Mouse (Mus musculus) G1E (cell line): ENCODE results near the gene Irgq.

ENCODE experiments used
- CTCF ChIP-seq: IDR thresholded peaks from 2 replicates; pipeline ENCODE4 v1.5.1; 2012; ENCODE audit warnings: low read depth, low read length, inconsistent platforms, mixed read lengths
- GATA1 ChIP-seq: IDR thresholded peaks from 2 replicates; pipeline ENCODE4 v1.6.1; 2012; ENCODE audit warnings: borderline replicate concordance, low read length, inconsistent platforms, mixed read lengths
- GATA2 ChIP-seq: IDR thresholded peaks from 2 replicates; pipeline ENCODE4 v1.6.1; 2012; ENCODE audit warnings: low read depth, low read length, inconsistent platforms, borderline replicate concordance
- POLR2AphosphoS5 ChIP-seq: IDR thresholded peaks from 2 replicates; pipeline ENCODE4 v1.6.1; 2012; ENCODE audit warnings: low read depth, low read length, inconsistent platforms; ENCODE audit not compliant: insufficient replicate concordance
- TAL1 ChIP-seq: conservative IDR thresholded peaks from 2 replicates; pipeline ENCODE4 v1.6.1; 2012; ENCODE audit warnings: low read depth, low read length, inconsistent platforms, mixed read lengths

DNA sequence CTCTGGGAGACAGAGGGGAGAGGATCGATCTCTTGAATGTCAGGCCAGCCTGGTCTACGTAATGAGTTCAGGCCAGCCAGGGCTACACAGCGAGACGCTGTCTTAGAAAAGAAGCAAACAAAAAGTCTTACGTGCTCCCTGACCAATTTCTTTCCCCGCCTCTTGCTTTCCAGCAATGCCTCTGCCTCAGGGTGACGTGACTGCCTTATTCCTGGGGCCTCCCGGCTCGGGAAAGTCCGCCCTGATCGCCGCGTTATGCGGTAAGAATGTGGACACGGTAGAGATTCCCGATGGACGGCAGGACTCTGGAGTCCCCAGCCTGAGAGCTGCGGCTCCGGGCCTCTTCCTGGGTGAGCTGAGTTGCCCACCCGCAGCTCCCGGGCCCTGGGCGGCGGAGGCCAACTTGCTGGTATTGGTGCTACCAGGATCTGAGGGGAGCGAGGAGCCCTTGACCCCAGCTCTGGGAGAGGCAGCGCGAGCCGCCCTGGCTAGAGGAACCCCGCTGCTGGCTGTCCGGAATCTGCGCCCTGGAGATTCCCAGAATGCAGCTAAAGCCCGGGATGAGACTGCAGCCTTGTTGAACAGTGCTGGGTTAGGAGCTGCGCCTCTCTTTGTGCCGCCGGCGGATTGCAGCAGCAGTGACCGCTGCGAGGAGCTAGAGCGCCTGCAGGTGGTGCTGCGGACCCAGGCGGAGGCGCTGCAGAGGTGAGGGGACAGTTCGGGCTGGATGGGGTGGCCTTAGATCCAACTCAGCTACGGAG is 902 bp downstream of the Irgq start:
- TF ChIP-seq TAL1, result no peak
- TF ChIP-seq CTCF, result no peak
- TF ChIP-seq GATA2, result no peak
- TF ChIP-seq GATA1, result no peak
- no peak for TF ChIP-seq POLR2AphosphoS5
